Mouse (Mus musculus): ENCODE data around the gene 1700109H08Rik. TPM values are rescaled to one million over a fixed set of nuclear protein-coding genes. Genes with fewer than 3 reads are reported as not detected.
"Not testable (repeated sequence)": the region's sequence is repeated elsewhere in the genome, so short reads cannot be mapped to it uniquely, and the experiment has no call there.

The 1700109H08Rik gene
- polyA plus RNA-seq (2014; fragmentation: Nextera tagmentation; extraction: Ambion mirVana), result 1.8 and 3.1 TPM in 2 replicates

DNA sequence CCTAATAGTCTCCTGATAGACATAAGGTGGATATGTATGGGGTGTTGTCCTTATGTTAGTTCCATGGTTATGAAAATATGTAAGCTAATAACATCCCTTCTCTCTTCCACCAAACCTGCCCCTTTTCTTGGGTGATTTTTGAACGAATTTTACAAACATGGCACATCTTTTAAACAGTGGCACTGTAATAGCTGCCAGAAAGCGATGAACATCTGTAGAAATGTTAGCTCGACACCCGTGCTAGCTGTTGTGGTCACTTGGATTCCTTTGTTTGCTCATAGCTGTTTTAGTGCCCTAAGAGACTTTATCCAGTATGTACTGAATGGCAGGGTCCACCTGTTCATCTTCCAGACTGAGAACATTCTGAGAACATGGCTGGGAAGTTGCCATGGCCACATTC is at the start of gene 1700109H08Rik:
Gene 1700109H08Rik (plus strand): TSS at position 301 of the 400 bp plus-strand sequence.
- H3K9me3 ChIP-seq (ENCODE audit: control insufficient read depth, low read length), result peaks cover 5% of the 10 kb centered on the region; the same call in 1 of the 2 replicates
- H3K4me1 ChIP-seq (replicated peaks; ENCODE audit: control insufficient read depth, insufficient read depth, low read length), result no peaks in the 10 kb centered on the region
- no peaks in the 10 kb centered on the region for H3K27me3 ChIP-seq (replicated peaks; ENCODE audit: control insufficient read depth, insufficient read depth, low read length)
- no peak within 1 kb of the TSS for H3K4me2 ChIP-seq
- H3K9ac ChIP-seq (ENCODE audit: low read depth, low read length), result no peak within 1 kb of the TSS
- 95% methylated on average over 4 of the region's 4 CpGs for WGBS
- peaks cover 60% of the 10 kb centered on the region for H3K36me3 ChIP-seq (ENCODE audit: control insufficient read depth, insufficient read depth, low read length)
- H3K4me3 ChIP-seq (ENCODE audit: low read depth, low read length), result no peak within 1 kb of the TSS
- ATAC-seq (replicated peaks; ENCODE audit: low FRiP score) (no peak), DNase-seq (ENCODE audit: low spot score) (no peak)
- H3K27ac ChIP-seq (ENCODE audit: low read depth, low read length), result no peak within 1 kb of the TSS

DNA sequence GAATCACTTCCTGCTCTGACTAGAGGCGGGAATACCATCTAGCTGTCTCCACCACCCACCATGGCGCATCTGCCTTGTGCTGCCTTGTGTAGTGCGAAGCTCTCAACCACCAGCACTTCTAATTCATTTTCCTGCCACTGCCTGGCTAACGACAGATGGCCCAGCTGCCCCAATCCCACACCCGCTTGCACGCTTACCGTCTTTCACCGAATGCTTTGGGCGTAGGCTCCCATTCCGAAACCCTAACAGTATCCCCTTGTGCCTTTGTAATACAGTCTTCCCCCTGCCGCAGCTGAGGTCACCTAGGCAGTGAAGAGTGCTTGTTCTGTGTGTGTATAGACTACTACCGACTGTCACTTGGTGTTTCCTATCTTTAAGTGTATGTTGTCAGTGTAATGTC is 49.6 kb upstream of the 1700109H08Rik start:
- DNase-seq (ENCODE audit: low spot score), result no peak
- no peak overlapping the region for H3K9ac ChIP-seq (ENCODE audit: low read depth, low read length)
- no peaks in the 10 kb centered on the region for H3K9me3 ChIP-seq (ENCODE audit: control insufficient read depth, low read length)
- no peaks in the 10 kb centered on the region for H3K4me1 ChIP-seq (replicated peaks; ENCODE audit: control insufficient read depth, insufficient read depth, low read length)
- no peak for ATAC-seq (replicated peaks; ENCODE audit: low FRiP score)
- H3K36me3 ChIP-seq (ENCODE audit: control insufficient read depth, insufficient read depth, low read length), result peaks cover 6% of the 10 kb centered on the region; the same call in 1 of the 2 replicates
- H3K27ac ChIP-seq (ENCODE audit: low read depth, low read length), result no peak overlapping the region
- H3K4me3 ChIP-seq (ENCODE audit: low read depth, low read length), result no peak overlapping the region
- 92% methylated on average over 12 of the region's 12 CpGs for WGBS
- no peaks in the 10 kb centered on the region for H3K27me3 ChIP-seq (replicated peaks; ENCODE audit: control insufficient read depth, insufficient read depth, low read length)
- H3K4me2 ChIP-seq, result no peak overlapping the region

DNA sequence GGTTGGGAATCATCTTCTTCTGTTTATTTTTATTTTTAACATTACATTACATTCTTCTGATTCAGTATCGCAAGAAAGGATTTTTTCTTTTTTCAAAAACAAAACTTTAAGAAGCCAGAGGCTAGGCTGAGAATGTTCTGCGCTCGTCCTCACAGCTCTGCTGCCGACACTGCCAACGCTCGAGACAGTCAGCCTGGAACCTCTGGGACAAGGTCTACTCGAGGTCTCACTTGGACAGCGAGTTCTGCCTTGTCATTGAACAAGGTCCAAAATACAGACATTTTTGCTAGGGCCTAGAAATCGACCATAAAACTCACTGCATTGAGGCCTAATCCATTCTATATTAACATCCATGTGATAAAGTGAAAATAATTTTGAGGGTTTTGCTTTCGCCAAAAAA is 48.5 kb upstream of the 1700109H08Rik start:
- peaks cover 6% of the 10 kb centered on the region; the same call in 1 of the 2 replicates for H3K36me3 ChIP-seq (ENCODE audit: control insufficient read depth, insufficient read depth, low read length)
- no peak overlapping the region for H3K27ac ChIP-seq (ENCODE audit: low read depth, low read length)
- no peak overlapping the region for H3K4me2 ChIP-seq
- ATAC-seq (replicated peaks; ENCODE audit: low FRiP score), result no peak
- no peak for DNase-seq (ENCODE audit: low spot score)
- WGBS, result 90% methylated on average over 10 of the region's 10 CpGs
- H3K9ac ChIP-seq (ENCODE audit: low read depth, low read length), result no peak overlapping the region
- no peaks in the 10 kb centered on the region; the same call in 1 of the 2 replicates for H3K4me1 ChIP-seq (replicated peaks; ENCODE audit: control insufficient read depth, insufficient read depth, low read length)
- no peak overlapping the region for H3K4me3 ChIP-seq (ENCODE audit: low read depth, low read length)
- H3K9me3 ChIP-seq (ENCODE audit: control insufficient read depth, low read length), result no peaks in the 10 kb centered on the region
- H3K27me3 ChIP-seq (replicated peaks; ENCODE audit: control insufficient read depth, insufficient read depth, low read length), result no peaks in the 10 kb centered on the region

DNA sequence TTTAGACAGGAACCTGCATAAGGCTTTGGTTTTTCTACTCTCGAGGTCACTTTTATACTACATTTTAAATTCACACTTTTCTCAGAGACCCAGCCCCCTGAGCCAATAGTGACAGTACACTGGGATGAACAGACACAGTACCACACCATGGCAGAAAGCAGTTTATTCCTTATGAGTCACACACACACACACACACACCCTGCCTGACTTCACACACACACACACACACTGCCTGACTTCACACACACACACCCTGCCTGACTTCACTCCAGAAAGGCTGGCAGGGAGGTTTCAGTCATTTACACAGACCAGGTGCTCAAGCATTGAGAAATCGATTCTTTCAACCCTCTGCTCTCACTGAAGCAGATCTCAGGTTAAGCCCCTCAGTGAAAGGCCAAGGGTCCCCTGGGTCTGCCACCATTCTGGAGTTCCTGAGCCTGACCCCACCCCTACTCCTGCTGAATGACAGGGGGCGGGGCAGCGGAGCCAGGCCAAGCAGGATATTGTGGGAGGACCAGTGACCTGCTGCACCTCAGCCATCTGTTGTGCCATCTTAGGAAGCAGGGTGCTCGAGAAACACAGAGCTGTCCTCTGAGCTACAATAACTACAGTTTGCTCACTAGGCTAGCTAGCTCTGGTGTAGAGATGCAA is 44.2 kb upstream of the 1700109H08Rik start:
- H3K4me3 ChIP-seq (ENCODE audit: low read depth, low read length), result no peak overlapping the region
- H3K9me3 ChIP-seq (ENCODE audit: control insufficient read depth, low read length), result no peaks in the 10 kb centered on the region
- ATAC-seq (replicated peaks; ENCODE audit: low FRiP score) (peak; percentile 34), DNase-seq (ENCODE audit: low spot score) (no peak)
- H3K9ac ChIP-seq (ENCODE audit: low read depth, low read length), result no peak overlapping the region
- H3K4me1 ChIP-seq (replicated peaks; ENCODE audit: control insufficient read depth, insufficient read depth, low read length), result no peaks in the 10 kb centered on the region; the same call in 1 of the 2 replicates
- no peak overlapping the region; the same call in 1 of the 2 replicates for H3K27ac ChIP-seq (ENCODE audit: low read depth, low read length)
- no peaks in the 10 kb centered on the region for H3K27me3 ChIP-seq (replicated peaks; ENCODE audit: control insufficient read depth, insufficient read depth, low read length)
- no peaks in the 10 kb centered on the region for H3K36me3 ChIP-seq (ENCODE audit: control insufficient read depth, insufficient read depth, low read length)
- H3K4me2 ChIP-seq, result no peak overlapping the region
- WGBS, result 62% methylated on average over 5 of the region's 5 CpGs

DNA sequence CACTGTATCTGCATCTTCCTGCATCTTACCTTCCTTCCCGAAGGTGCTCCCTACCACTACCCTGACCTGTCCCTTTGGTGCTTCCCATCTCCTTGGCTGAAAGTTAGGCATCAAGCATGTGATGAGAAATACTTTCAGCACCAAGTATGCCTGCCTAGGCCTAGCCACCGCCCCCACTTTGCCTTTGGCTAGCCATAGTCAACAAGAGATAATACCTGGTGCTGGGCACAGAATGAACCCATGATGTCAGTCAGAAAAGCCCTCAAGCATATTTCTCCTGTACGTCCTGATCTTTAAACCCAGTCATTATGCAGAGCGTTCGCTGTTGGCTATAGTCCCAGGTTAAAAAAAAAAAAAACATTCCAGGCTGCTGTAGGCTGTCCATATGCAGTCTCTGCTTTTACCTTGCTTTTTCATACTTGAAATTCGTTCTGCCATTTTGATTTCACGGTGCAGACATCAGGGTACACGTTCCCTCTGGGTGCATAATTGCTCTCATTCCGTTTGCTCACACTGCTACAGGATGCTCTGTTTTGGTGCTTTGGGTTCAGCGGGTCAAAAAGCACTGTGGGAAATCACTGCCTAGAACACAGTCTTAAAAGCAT is 41.7 kb upstream of the 1700109H08Rik start:
- no peaks in the 10 kb centered on the region for H3K9me3 ChIP-seq (ENCODE audit: control insufficient read depth, low read length)
- 82% methylated on average over 10 of the region's 10 CpGs for WGBS

DNA sequence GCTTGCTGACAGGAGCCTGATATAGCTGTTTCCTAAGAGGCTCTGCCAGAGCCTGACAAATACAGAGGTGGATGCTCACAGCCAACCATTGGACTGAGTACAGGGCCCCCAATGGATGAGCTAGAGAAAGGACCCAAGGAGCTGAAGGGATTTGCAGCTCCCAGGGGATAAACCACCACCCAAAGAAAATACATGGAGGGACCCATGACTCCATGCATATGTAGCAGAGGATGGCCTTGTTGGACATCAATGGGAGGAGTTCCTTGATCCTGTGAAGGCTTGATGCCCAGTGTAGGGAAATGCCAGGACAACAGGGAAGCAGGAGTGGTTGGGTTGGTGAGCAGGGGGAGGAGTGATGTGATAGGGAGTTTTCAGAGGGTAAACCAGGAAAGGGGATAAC is 39.3 kb upstream of the 1700109H08Rik start:
- H3K9me3 ChIP-seq (ENCODE audit: control insufficient read depth, low read length); H3K27me3 ChIP-seq (replicated peaks; ENCODE audit: control insufficient read depth, insufficient read depth, low read length); H3K9ac ChIP-seq (ENCODE audit: low read depth, low read length); ATAC-seq (replicated peaks; ENCODE audit: low FRiP score); H3K36me3 ChIP-seq (ENCODE audit: control insufficient read depth, insufficient read depth, low read length); DNase-seq (ENCODE audit: low spot score); H3K27ac ChIP-seq (ENCODE audit: low read depth, low read length); H3K4me3 ChIP-seq (ENCODE audit: low read depth, low read length); H3K4me1 ChIP-seq (replicated peaks; ENCODE audit: control insufficient read depth, insufficient read depth, low read length); H3K4me2 ChIP-seq: not testable (repeated sequence)

More for the DNA sequence above, 41.7 kb upstream of the 1700109H08Rik start:
- Histone ChIP-seq H3K4me1 (replicated peaks; ENCODE audit: control insufficient read depth, insufficient read depth, low read length) (no peaks in the 10 kb centered on the region; the same call in 1 of the 2 replicates), H3K9ac (ENCODE audit: low read depth, low read length) (no peak overlapping the region), H3K27ac (ENCODE audit: low read depth, low read length) (no peak overlapping the region), H3K4me2 (no peak overlapping the region), H3K36me3 (ENCODE audit: control insufficient read depth, insufficient read depth, low read length) (no peaks in the 10 kb centered on the region), H3K4me3 (ENCODE audit: low read depth, low read length) (no peak overlapping the region), H3K27me3 (replicated peaks; ENCODE audit: control insufficient read depth, insufficient read depth, low read length) (no peaks in the 10 kb centered on the region)
- no peak for DNase-seq (ENCODE audit: low spot score)
- ATAC-seq (replicated peaks; ENCODE audit: low FRiP score), result no peak

DNA sequence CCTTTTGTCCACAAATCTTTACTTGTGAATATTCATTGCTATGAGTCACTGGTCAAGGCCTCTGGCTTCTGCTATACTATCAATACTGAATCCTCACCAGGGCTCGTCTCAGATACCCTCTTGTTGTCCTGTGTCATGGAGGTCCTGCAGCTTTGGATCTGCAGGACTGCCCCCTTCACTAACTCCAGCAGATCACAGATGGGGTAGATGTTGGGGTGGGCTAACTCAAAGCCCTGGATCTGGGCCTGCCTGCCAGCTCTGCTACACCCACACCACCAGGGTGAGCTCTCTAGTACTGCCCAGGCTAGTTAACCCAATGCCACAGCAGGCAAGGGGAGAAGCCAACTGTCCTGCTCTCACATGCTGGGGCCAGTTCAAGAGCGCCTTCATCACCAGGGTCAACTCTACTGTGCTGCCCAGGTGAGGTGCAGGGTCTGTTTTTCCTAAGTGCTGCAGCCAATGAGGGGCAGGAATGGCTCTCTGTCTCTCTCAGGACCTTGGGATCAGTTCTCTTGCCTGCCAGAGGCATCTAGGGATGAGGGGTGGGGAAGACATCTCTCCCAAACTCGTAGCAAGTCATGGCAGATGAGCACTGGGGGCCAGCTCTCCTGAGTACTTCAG is 34.7 kb upstream of the 1700109H08Rik start:
- ATAC-seq (replicated peaks; ENCODE audit: low FRiP score) (no peak), DNase-seq (ENCODE audit: low spot score) (no peak)
- Histone ChIP-seq H3K27ac (ENCODE audit: low read depth, low read length) (no peak overlapping the region), H3K27me3 (replicated peaks; ENCODE audit: control insufficient read depth, insufficient read depth, low read length) (no peaks in the 10 kb centered on the region), H3K9me3 (ENCODE audit: control insufficient read depth, low read length) (no peaks in the 10 kb centered on the region), H3K9ac (ENCODE audit: low read depth, low read length) (no peak overlapping the region), H3K4me1 (replicated peaks; ENCODE audit: control insufficient read depth, insufficient read depth, low read length) (no peaks in the 10 kb centered on the region), H3K36me3 (ENCODE audit: control insufficient read depth, insufficient read depth, low read length) (no peaks in the 10 kb centered on the region), H3K4me3 (ENCODE audit: low read depth, low read length) (no peak overlapping the region), H3K4me2 (no peak overlapping the region)
- WGBS, result 75% methylated on average over 3 of the region's 3 CpGs

DNA sequence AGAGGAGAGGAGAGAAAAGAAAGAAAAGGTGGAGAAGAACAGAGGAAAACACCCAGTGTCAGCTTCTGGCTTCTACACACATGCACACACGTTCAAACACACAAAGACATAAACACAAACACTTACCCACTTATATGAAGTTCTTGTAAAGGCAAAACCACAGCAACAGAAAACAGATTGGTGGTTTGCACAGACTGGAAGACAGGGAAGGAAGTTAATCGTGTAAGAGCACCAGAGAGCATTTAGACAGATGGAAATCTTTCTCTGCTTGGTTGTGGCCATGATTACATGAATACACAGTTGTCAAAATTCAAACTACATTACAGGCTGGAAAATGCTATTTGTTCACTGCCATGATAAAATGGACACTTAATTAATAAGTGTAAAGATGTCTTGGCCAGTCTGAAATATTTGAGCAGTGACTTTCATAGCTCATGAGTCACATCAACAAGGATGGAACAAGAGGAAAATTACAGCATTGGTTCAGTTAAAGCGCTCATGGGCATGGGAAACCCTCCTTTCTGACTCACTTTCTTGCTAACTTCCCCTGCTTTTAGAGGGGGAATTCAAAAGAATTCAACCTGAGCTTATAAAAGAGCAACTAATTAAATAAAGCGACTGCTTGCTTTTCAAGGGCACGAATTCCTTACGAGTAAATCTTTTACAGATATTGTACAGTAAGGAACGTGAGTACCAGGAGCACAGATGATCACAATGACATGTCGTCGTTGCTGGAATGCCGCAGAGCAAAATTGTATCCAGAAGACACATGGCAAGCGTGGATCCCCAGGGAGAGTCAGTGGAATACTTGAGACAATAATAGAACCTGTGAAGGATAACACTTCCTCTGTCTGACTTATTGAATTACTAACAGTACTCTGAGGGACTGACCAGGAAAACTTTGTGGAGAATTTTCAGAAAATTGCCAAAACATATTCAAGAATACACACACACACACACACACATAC is 32.6 kb upstream of the 1700109H08Rik start:
- Histone ChIP-seq H3K4me1 (replicated peaks; ENCODE audit: control insufficient read depth, insufficient read depth, low read length) (no peaks in the 10 kb centered on the region), H3K4me2 (no peak overlapping the region), H3K36me3 (ENCODE audit: control insufficient read depth, insufficient read depth, low read length) (no peaks in the 10 kb centered on the region), H3K27ac (ENCODE audit: low read depth, low read length) (no peak overlapping the region), H3K9ac (ENCODE audit: low read depth, low read length) (no peak overlapping the region), H3K4me3 (ENCODE audit: low read depth, low read length) (no peak overlapping the region), H3K27me3 (replicated peaks; ENCODE audit: control insufficient read depth, insufficient read depth, low read length) (no peaks in the 10 kb centered on the region), H3K9me3 (ENCODE audit: control insufficient read depth, low read length) (no peaks in the 10 kb centered on the region)
- DNase-seq (ENCODE audit: low spot score) (no peak), ATAC-seq (replicated peaks; ENCODE audit: low FRiP score) (no peak)
- WGBS, result 64% methylated on average over 11 of the region's 11 CpGs
